ENCODE assay signal across 8 mouse cellular contexts in genomic region chr15:102459381-102459780, GRCm38 (mm10). TPM values are rescaled to one million over a fixed set of nuclear protein-coding genes. Genes with fewer than 3 reads are reported as not detected.
DNase-seq lines count a peak whose midpoint lies in the region; ATAC-seq and TF ChIP-seq lines count a peak whose summit lies in the region.

No protein-coding gene starts in this region.

- peak overlapping the region; percentile 56 for H3K4me3 ChIP-seq in heart, embryonic 12.5 days
- H3K4me3 ChIP-seq in MEL (ENCODE audit: control insufficient read depth in 1 of 2, insufficient read depth in 1 of 2, low read depth in 2 of 2, low read length in 2 of 2): peak overlapping the region; percentile 78 to 79
- peak overlapping the region; percentile 44 for H3K4me3 ChIP-seq in hindbrain, embryonic 12.5 days
- H3K4me3 ChIP-seq in midbrain, embryonic 10.5 days: peak overlapping the region; percentile 57

- peaks cover 19% of the 10 kb centered on the region for H3K4me1 ChIP-seq in heart, embryonic 12.5 days (replicated peaks)
- peaks cover 5 to 36% of the 10 kb centered on the region in 2 experiments for H3K4me1 ChIP-seq in MEL (ENCODE audit: control insufficient read depth in 1 of 2, insufficient read depth in 2 of 2, low read length in 2 of 2)
- peaks cover 20% of the 10 kb centered on the region for H3K4me1 ChIP-seq in hindbrain, embryonic 12.5 days
- H3K4me1 ChIP-seq in midbrain, embryonic 10.5 days: peaks cover 27% of the 10 kb centered on the region

- TF ChIP-seq EP300 in MEL (IDR thresholded peaks at IDR 0.05; ENCODE audit: low read depth in 1 of 2, low read length in 2 of 2): no peak

- TF ChIP-seq POLR2A in MEL (IDR thresholded peaks at IDR 0.05; ENCODE audit: control insufficient read depth in 1 of 2, insufficient read depth in 1 of 2, low read depth in 1 of 2, low read length in 2 of 2, poor library complexity in 1 of 2): 0 out of 4 replicates have a peak, but pooled peaks of 1 of the 2 experiments have one; percentile 1

- WGBS in heart, embryonic 12.5 days: 27% methylated on average over 6 of the region's 6 CpGs
- 32% methylated on average over 6 of the region's 6 CpGs for WGBS in hindbrain, embryonic 12.5 days
- WGBS in midbrain, embryonic 10.5 days: 37% methylated on average over 6 of the region's 6 CpGs

- no peak for ATAC-seq in heart, embryonic 12.5 days (ENCODE audit: insufficient number of reproducible peaks, low FRiP score)
- peak; percentile 32; the same call in 1 of the 2 replicates for ATAC-seq in hindbrain, embryonic 12.5 days (ENCODE audit: low FRiP score)

- peaks cover 2% of the 10 kb centered on the region; the same call in 1 of the 2 replicates for H3K79me2 ChIP-seq in MEL (ENCODE audit: control insufficient read depth, insufficient read depth, low read length, poor library complexity)

- peak overlapping the region; percentile 67 for H3K9ac ChIP-seq in heart, embryonic 12.5 days
- H3K9ac ChIP-seq in MEL (ENCODE audit: control insufficient read depth, low read depth, low read length, poor library complexity, severe bottlenecking): peak overlapping the region; percentile 79
- peak overlapping the region; percentile 61 for H3K9ac ChIP-seq in hindbrain, embryonic 12.5 days

- peak overlapping the region; percentile 52 for H3K27ac ChIP-seq in heart, embryonic 12.5 days (ENCODE audit: poor library complexity, severe bottlenecking)
- peak overlapping the region; percentile 96 for H3K27ac ChIP-seq in MEL (ENCODE audit: control insufficient read depth, low read depth, low read length)
- no peak overlapping the region for H3K27ac ChIP-seq in hindbrain, embryonic 12.5 days
- H3K27ac ChIP-seq in midbrain, embryonic 10.5 days (replicated peaks): peak overlapping the region; percentile 66; the same call in 1 of the 2 replicates

- TF ChIP-seq RAD21 in MEL (IDR thresholded peaks at IDR 0.05; ENCODE audit: low read depth, low read length): no peak

- H3K36me3 ChIP-seq in heart, embryonic 12.5 days: peaks cover 17% of the 10 kb centered on the region; the same call in 1 of the 2 replicates
- peaks cover 0 to 26% of the 10 kb centered on the region in 2 experiments; a peak in 2 of 4 replicates for H3K36me3 ChIP-seq in MEL (ENCODE audit: control insufficient read depth in 1 of 2, insufficient read depth in 2 of 2, low read length in 2 of 2)
- H3K36me3 ChIP-seq in hindbrain, embryonic 12.5 days: 0 out of 2 replicates have a peak, but pooled peaks cover 7% of the 10 kb centered on the region
- peaks cover 16% of the 10 kb centered on the region for H3K36me3 ChIP-seq in midbrain, embryonic 10.5 days

- no peak for TF ChIP-seq CTCF in MEL (IDR thresholded peaks at IDR 0.05 in 2 of 3, conservative IDR thresholded peaks at IDR 0.05 in 1 of 3; ENCODE audit: control insufficient read depth in 1 of 3, insufficient read depth in 1 of 3, low read depth in 2 of 3, low read length in 3 of 3, poor library complexity in 1 of 3, severe bottlenecking in 1 of 3)

- peak overlapping the region; percentile 66 for H3K4me2 ChIP-seq in heart, embryonic 12.5 days
- H3K4me2 ChIP-seq in hindbrain, embryonic 12.5 days (replicated peaks): peak overlapping the region; percentile 65

- DNase-seq in heart, postnatal 10 days: no peak
- DNase-seq in MEL (ENCODE audit: low read depth, low spot score): no peak
- no peak for DNase-seq in midbrain, embryonic 10.5 days (ENCODE audit: low spot score)
- no peak for DNase-seq in adipocyte (ENCODE audit: low spot score)
- no peak for DNase-seq in spleen, postnatal 4 days (ENCODE audit: low spot score in 2 of 2)
- no peak for DNase-seq in layer of hippocampus, postnatal 10 days (ENCODE audit: low spot score in 2 of 2)

- H3K27me3 ChIP-seq in heart, embryonic 12.5 days (replicated peaks): no peaks in the 10 kb centered on the region
- no peaks in the 10 kb centered on the region for H3K27me3 ChIP-seq in MEL (ENCODE audit: control insufficient read depth in 1 of 2, insufficient read depth in 2 of 2, low read length in 2 of 2)
- no peaks in the 10 kb centered on the region for H3K27me3 ChIP-seq in hindbrain, embryonic 12.5 days
- H3K27me3 ChIP-seq in midbrain, embryonic 10.5 days (ENCODE audit: low read depth, poor library complexity, severe bottlenecking): no peaks in the 10 kb centered on the region

- intact Hi-C loops in heart, postnatal 10 days (cut with DNase I): loop anchor here (5.0 kb wide), 1 partner anchor 67 kb away; no protein-coding TSS in a partner anchor

- no peaks in the 10 kb centered on the region for H3K9me3 ChIP-seq in heart, embryonic 12.5 days (replicated peaks)
- H3K9me3 ChIP-seq in MEL (replicated peaks; ENCODE audit: insufficient read depth, low read length): no peaks in the 10 kb centered on the region
- no peaks in the 10 kb centered on the region for H3K9me3 ChIP-seq in hindbrain, embryonic 12.5 days (replicated peaks)
- H3K9me3 ChIP-seq in midbrain, embryonic 10.5 days (replicated peaks): no peaks in the 10 kb centered on the region

TF ChIP-seq in MEL, 35 proteins besides CTCF, POLR2A, EP300 and RAD21 (continues in another document):
- no peak for TF ChIP-seq ZMIZ1 (IDR thresholded peaks at IDR 0.05; ENCODE audit: low read depth, low read length)
- TF ChIP-seq MYB (IDR thresholded peaks at IDR 0.05; ENCODE audit: low read depth, low read length): no peak
- TF ChIP-seq ZC3H11A (IDR thresholded peaks at IDR 0.05; ENCODE audit: low read depth, low read length): no peak
- TF ChIP-seq BHLHE40 (IDR thresholded peaks at IDR 0.05; ENCODE audit: borderline replicate concordance, low read depth, low read length): no peak
- no peak; the same call in 1 of the 2 replicates for TF ChIP-seq SIN3A (IDR thresholded peaks at IDR 0.05; ENCODE audit: low read length)
- no peak for TF ChIP-seq TAL1 (IDR thresholded peaks at IDR 0.05; ENCODE audit: low read length)
- 0 out of 2 replicates have a peak, but pooled peaks have one; percentile 4 for TF ChIP-seq KAT2A (conservative IDR thresholded peaks at IDR 0.05; ENCODE audit: low read depth, low read length)
- TF ChIP-seq MXI1 (IDR thresholded peaks at IDR 0.05; ENCODE audit: low read depth, low read length): no peak
- no peak for TF ChIP-seq MAFK (IDR thresholded peaks at IDR 0.05; ENCODE audit: borderline replicate concordance, low read depth, low read length)
- TF ChIP-seq JUND (IDR thresholded peaks at IDR 0.05; ENCODE audit: low read depth, low read length): no peak
- TF ChIP-seq ZKSCAN1 (IDR thresholded peaks at IDR 0.05; ENCODE audit: low read depth, low read length): no peak

RNA-seq across cellular contexts. Expression of gene Prr13, which starts 0.6 kb away (rescaled TPM):
- 116 and 119 TPM in 2 replicates for polyA plus RNA-seq in heart, embryonic 12.5 days (2016; fragmentation: Nextera tagmentation; extraction: Ambion mirVana)
- total RNA-seq in heart, postnatal 10 days (2021): 10 to 100 TPM; 23.3 to 27.3 TPM
- 15.2 and 17.3 TPM in 2 replicates for total RNA-seq in MEL (2012; rRNA removed)
- polyA plus RNA-seq in MEL (2012; ENCODE audit: insufficient read depth in 1 of 2, insufficient read length in 2 of 2, low read depth in 1 of 2, low replicate concordance in 2 of 2, missing spikeins in 1 of 2): 10 to 100 TPM in 1 of 2 experiments, not detected in 1; 73.3 TPM
- 89.7 and 91.3 TPM in 2 replicates for polyA plus RNA-seq in hindbrain, embryonic 12.5 days (2016; fragmentation: Nextera tagmentation; extraction: Ambion mirVana)
- 75.7 and 82.3 TPM in 2 replicates for polyA plus RNA-seq in midbrain, embryonic 10.5 days (2016; fragmentation: Nextera tagmentation; extraction: Ambion mirVana)
- total RNA-seq in layer of hippocampus, postnatal 10 days (2021): 10 to 100 TPM; 23.3 to 23.4 TPM

RNA-seq across cellular contexts. Expression of gene Pcbp2, which starts 11.0 kb away (rescaled TPM):
- polyA plus RNA-seq in heart, embryonic 12.5 days (2016; fragmentation: Nextera tagmentation; extraction: Ambion mirVana): 134 and 142 TPM in 2 replicates
- total RNA-seq in heart, postnatal 10 days (2021): 100 to 1,000 TPM; 547 to 592 TPM
- 359 and 427 TPM in 2 replicates for total RNA-seq in MEL (2012; rRNA removed)
- polyA plus RNA-seq in MEL (2012; ENCODE audit: insufficient read depth in 1 of 2, insufficient read length in 2 of 2, low read depth in 1 of 2, low replicate concordance in 2 of 2, missing spikeins in 1 of 2): 1,000 to 10,000 TPM in 1 of 2 experiments, 100 to 1,000 TPM in 1; 977 to 2,091 TPM
- polyA plus RNA-seq in hindbrain, embryonic 12.5 days (2016; fragmentation: Nextera tagmentation; extraction: Ambion mirVana): 153 and 161 TPM in 2 replicates
- 194 and 201 TPM in 2 replicates for polyA plus RNA-seq in midbrain, embryonic 10.5 days (2016; fragmentation: Nextera tagmentation; extraction: Ambion mirVana)
- 100 to 1,000 TPM; 418 to 481 TPM for total RNA-seq in layer of hippocampus, postnatal 10 days (2021)

RNA-seq across cellular contexts. Expression of gene Amhr2, which starts 14.2 kb away (rescaled TPM):
- polyA plus RNA-seq in heart, embryonic 12.5 days (2016; fragmentation: Nextera tagmentation; extraction: Ambion mirVana): 0.38 and 0.71 TPM in 2 replicates
- 1 to 10 TPM in 1 of 2 experiments, under 1 TPM in 1; 0.67 to 1.4 TPM for total RNA-seq in heart, postnatal 10 days (2021)
- total RNA-seq in MEL (2012; rRNA removed): 6.9 and 8.0 TPM in 2 replicates
- 10 to 100 TPM in 1 of 2 experiments, not detected in 1; 22.7 TPM for polyA plus RNA-seq in MEL (2012; ENCODE audit: insufficient read depth in 1 of 2, insufficient read length in 2 of 2, low read depth in 1 of 2, low replicate concordance in 2 of 2, missing spikeins in 1 of 2)
- 0.23 TPM in 1 of 2 replicates, not detected in the other for polyA plus RNA-seq in hindbrain, embryonic 12.5 days (2016; fragmentation: Nextera tagmentation; extraction: Ambion mirVana)
- polyA plus RNA-seq in midbrain, embryonic 10.5 days (2016; fragmentation: Nextera tagmentation; extraction: Ambion mirVana): 0.10 and 0.50 TPM in 2 replicates
- under 1 TPM; 0.42 to 0.75 TPM for total RNA-seq in layer of hippocampus, postnatal 10 days (2021)

RNA-seq across cellular contexts. Expression of gene Gm10337, which starts 44.1 kb away (rescaled TPM):
- polyA plus RNA-seq in heart, embryonic 12.5 days (2016; fragmentation: Nextera tagmentation; extraction: Ambion mirVana): not detected in 2 replicates
- total RNA-seq in heart, postnatal 10 days (2021): 1 to 10 TPM in 1 of 2 experiments, not detected in 1; 3.6 TPM
- total RNA-seq in MEL (2012; rRNA removed): not detected in 2 replicates
- not detected for polyA plus RNA-seq in MEL (2012; ENCODE audit: insufficient read depth in 1 of 2, insufficient read length in 2 of 2, low read depth in 1 of 2, low replicate concordance in 2 of 2, missing spikeins in 1 of 2)
- polyA plus RNA-seq in hindbrain, embryonic 12.5 days (2016; fragmentation: Nextera tagmentation; extraction: Ambion mirVana): 4.3 and 6.6 TPM in 2 replicates
- polyA plus RNA-seq in midbrain, embryonic 10.5 days (2016; fragmentation: Nextera tagmentation; extraction: Ambion mirVana): 3.5 TPM in 1 of 2 replicates, not detected in the other
- total RNA-seq in layer of hippocampus, postnatal 10 days (2021): not detected

RNA-seq across cellular contexts. Expression of gene Sp1, which starts 53.4 kb away (rescaled TPM):
- polyA plus RNA-seq in heart, embryonic 12.5 days (2016; fragmentation: Nextera tagmentation; extraction: Ambion mirVana): 6.9 and 7.3 TPM in 2 replicates
- total RNA-seq in heart, postnatal 10 days (2021): 10 to 100 TPM; 57.7 to 68.4 TPM
- 16.3 and 22.0 TPM in 2 replicates for total RNA-seq in MEL (2012; rRNA removed)
- 10 to 100 TPM; 47.2 to 92.3 TPM for polyA plus RNA-seq in MEL (2012; ENCODE audit: insufficient read depth in 1 of 2, insufficient read length in 2 of 2, low read depth in 1 of 2, low replicate concordance in 2 of 2, missing spikeins in 1 of 2)
- 9.1 and 9.3 TPM in 2 replicates for polyA plus RNA-seq in hindbrain, embryonic 12.5 days (2016; fragmentation: Nextera tagmentation; extraction: Ambion mirVana)
- polyA plus RNA-seq in midbrain, embryonic 10.5 days (2016; fragmentation: Nextera tagmentation; extraction: Ambion mirVana): 7.9 and 8.9 TPM in 2 replicates
- total RNA-seq in layer of hippocampus, postnatal 10 days (2021): 10 to 100 TPM; 26.2 to 27.6 TPM
